In genomic region chr3:22115221-22115620, GRCm38 (mm10) we compare ENCODE assay signal across 8 mouse cellular contexts. TPM values are rescaled to one million over a fixed set of nuclear protein-coding genes. Genes with fewer than 3 reads are reported as not detected.
DNase-seq lines count a peak whose midpoint lies in the region; ATAC-seq lines count a peak whose summit lies in the region.

No protein-coding gene starts in this region.

- H3K4me3 ChIP-seq in kidney, embryonic 16.5 days (ENCODE audit: low read length) = no peak overlapping the region
- H3K4me3 ChIP-seq in forebrain, embryonic 15.5 days = no peak overlapping the region
- no peak overlapping the region for H3K4me3 ChIP-seq in limb, embryonic 13.5 days

- peaks cover 6% of the 10 kb centered on the region; the same call in 1 of the 2 replicates for H3K4me1 ChIP-seq in kidney, embryonic 16.5 days (ENCODE audit: insufficient read depth, low read length)
- H3K4me1 ChIP-seq in forebrain, embryonic 15.5 days = peaks cover 19% of the 10 kb centered on the region
- peaks cover 28% of the 10 kb centered on the region for H3K4me1 ChIP-seq in limb, embryonic 13.5 days

- 22% methylated on average over 2 of the region's 2 CpGs for WGBS in kidney, embryonic 16.5 days
- 36% methylated on average over 2 of the region's 2 CpGs for WGBS in forebrain, embryonic 15.5 days
- WGBS in limb, embryonic 13.5 days = 26% methylated on average over 2 of the region's 2 CpGs

- H3K9ac ChIP-seq in kidney, embryonic 16.5 days (replicated peaks; ENCODE audit: low read length) = no peak overlapping the region
- no peak overlapping the region for H3K9ac ChIP-seq in forebrain, embryonic 15.5 days (replicated peaks)
- H3K9ac ChIP-seq in limb, embryonic 13.5 days = no peak overlapping the region

- no peak overlapping the region for H3K27ac ChIP-seq in kidney, embryonic 16.5 days (ENCODE audit: low read length)
- no peak overlapping the region for H3K27ac ChIP-seq in forebrain, embryonic 15.5 days (replicated peaks)
- no peak overlapping the region for H3K27ac ChIP-seq in limb, embryonic 13.5 days

- no peaks in the 10 kb centered on the region for H3K27me3 ChIP-seq in kidney, embryonic 16.5 days (ENCODE audit: insufficient read depth, low read length)
- no peaks in the 10 kb centered on the region for H3K27me3 ChIP-seq in forebrain, embryonic 15.5 days
- no peaks in the 10 kb centered on the region for H3K27me3 ChIP-seq in limb, embryonic 13.5 days

- H3K36me3 ChIP-seq in kidney, embryonic 16.5 days (ENCODE audit: insufficient read depth, low read length) = 0 out of 2 replicates have a peak, but pooled peaks cover 3% of the 10 kb centered on the region
- H3K36me3 ChIP-seq in forebrain, embryonic 15.5 days = 0 out of 2 replicates have a peak, but pooled peaks cover 3% of the 10 kb centered on the region
- H3K36me3 ChIP-seq in limb, embryonic 13.5 days = no peaks in the 10 kb centered on the region

- no peak overlapping the region for H3K4me2 ChIP-seq in kidney, embryonic 16.5 days (replicated peaks; ENCODE audit: low read depth, low read length)
- H3K4me2 ChIP-seq in forebrain, embryonic 15.5 days (replicated peaks) = no peak overlapping the region
- H3K4me2 ChIP-seq in limb, embryonic 13.5 days (replicated peaks) = no peak overlapping the region

- no peak for DNase-seq in kidney, adult 8-10 months
- DNase-seq in skeletal muscle tissue, adult 2 months (ENCODE audit: low read depth, low spot score) = peak; percentile 77
- no peak for DNase-seq in spleen, postnatal 14 days (ENCODE audit: low spot score in 2 of 2)
- DNase-seq in frontal cortex, postnatal 25 days (ENCODE audit: low spot score in 2 of 2) = no peak

- peak; percentile 89; the same call in 1 of the 2 replicates for ATAC-seq in kidney, embryonic 16.5 days (ENCODE audit: low FRiP score, low TSS enrichment)
- peak; percentile 78 for ATAC-seq in forebrain, embryonic 15.5 days (replicated peaks)
- peak; percentile 77 for ATAC-seq in limb, embryonic 13.5 days (ENCODE audit: low FRiP score, low read depth)
- ATAC-seq in erythroid progenitor cell, adult 5-6 weeks (replicated peaks; ENCODE audit: low FRiP score, poor library complexity, severe bottlenecking) = no peak

- H3K9me3 ChIP-seq in kidney, embryonic 16.5 days (ENCODE audit: low read length) = peaks cover 10% of the 10 kb centered on the region; the same call in 1 of the 2 replicates
- H3K9me3 ChIP-seq in forebrain, embryonic 15.5 days = no peaks in the 10 kb centered on the region
- H3K9me3 ChIP-seq in limb, embryonic 13.5 days = no peaks in the 10 kb centered on the region

RNA-seq across cellular contexts. Expression of gene Tbl1xr1, which starts 38.8 kb away (rescaled TPM):
- 19.2 and 23.2 TPM in 2 replicates for polyA plus RNA-seq in kidney, embryonic 16.5 days (2015; fragmentation: Nextera tagmentation; extraction: Ambion mirVana)
- polyA plus RNA-seq in forebrain, embryonic 15.5 days (2015; fragmentation: Nextera tagmentation; extraction: Ambion mirVana) = 20.9 and 23.4 TPM in 2 replicates
- polyA plus RNA-seq in limb, embryonic 13.5 days (2015; fragmentation: Nextera tagmentation; extraction: Ambion mirVana) = 24.0 and 28.0 TPM in 2 replicates
- 38.9 and 53.7 TPM in 2 replicates for total RNA-seq in erythroid progenitor cell, adult 5-6 weeks (2015; ENCODE audit: low replicate concordance)
- total RNA-seq in erythroid progenitor cell, adult 5-6 weeks (2017; ENCODE audit: low replicate concordance) = 11.9 and 13.3 TPM in 2 replicates
